Mouse (Mus musculus) right cerebral cortex, postnatal 10 days (tissue): ENCODE results near the gene Rab40b.
A peak's percentile ranks its signal among the peaks of the same experiment; 100 is the strongest.
"Not testable (repeated sequence)": the region's sequence is repeated elsewhere in the genome, so short reads cannot be mapped to it uniquely, and the experiment has no call there.

ENCODE experiments used
- DNase-seq, 2 experiments: peaks; one replicate each; pipeline ENCODE4 v3.0.0; 2021; ENCODE audit warnings: low spot score in 2 of 2

Rab40b gene

DNA sequence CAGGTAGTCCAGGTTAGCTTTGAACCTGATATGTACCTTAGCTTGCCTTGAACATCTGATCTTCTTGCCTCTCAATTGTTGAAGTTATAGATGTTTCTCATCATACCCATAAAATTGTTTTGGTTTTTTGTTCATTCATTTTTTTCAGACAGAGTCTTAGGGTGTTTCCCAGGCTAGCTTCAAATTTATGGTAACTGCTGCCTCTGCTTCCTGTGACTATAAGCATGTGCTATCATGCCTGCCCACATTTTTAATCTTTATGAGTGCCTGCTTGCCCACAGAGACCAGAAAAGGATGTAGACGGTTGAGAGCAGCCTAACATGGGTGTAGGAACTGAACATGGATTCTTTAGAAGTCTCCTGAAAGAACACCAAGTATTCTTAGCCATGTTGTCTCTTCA, 19.3 kb downstream of the Rab40b start:
- DNase-seq: no peak

DNA sequence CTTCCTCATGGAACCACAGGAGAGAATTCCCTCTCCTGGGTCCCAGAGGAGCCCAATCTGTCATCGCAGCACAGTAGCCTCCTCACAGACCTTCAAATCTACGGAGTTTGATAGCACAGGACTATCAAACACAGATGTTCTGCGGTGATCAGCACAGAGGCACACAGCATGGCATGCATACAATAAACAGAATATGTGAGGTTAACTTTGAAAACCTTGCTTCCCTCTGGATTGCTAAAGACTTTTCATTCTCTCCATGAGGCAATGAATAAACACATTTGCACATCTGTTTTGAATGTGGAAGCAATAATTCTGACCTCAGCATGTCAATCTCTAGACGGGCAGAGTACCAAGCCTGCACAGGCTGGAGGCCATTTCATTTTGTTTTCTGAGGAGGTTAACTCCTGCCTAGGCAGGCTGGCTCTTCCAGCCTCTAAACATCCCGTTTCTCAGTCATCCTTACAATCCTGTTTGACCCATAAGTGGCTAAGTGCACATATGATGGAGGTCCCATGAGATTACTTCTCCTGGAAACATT, 20.8 kb downstream of the Rab40b start:
- no peak for DNase-seq

- no peak for DNase-seq
Measured at GRCm38 (mm10) chr11:121362212-121362611, 25.8 kb downstream of the Rab40b start.

DNA sequence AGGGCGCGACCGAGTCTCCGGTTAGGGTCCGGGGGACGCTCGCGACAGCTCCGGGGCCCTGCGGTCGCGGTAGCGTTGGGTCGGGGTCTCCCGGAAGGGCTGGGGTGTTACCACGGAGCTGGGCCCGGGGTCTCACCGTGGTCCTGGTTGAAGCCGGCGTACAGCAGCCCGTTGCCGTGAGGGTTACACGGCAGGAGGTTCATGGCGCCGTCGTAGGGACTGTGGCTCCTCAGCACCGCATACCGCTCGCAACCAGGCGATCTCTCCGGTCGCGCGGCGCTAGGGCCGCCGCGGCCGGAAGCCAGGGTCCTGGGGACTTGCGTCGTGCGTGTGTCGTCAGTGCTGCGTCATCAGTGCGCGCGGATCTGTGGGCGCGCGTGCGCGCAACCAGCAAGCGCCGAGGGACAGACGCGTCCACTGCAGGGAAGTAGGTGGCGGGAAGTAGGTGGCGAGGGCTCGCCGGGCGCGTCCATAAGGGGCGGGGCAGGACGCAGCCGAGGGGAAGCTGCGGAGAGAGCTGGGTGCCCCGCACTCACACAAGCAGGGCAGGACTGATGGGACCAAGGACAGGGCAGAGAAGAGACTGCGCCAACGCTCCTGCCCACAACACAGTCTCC, 33.9 kb downstream of the Rab40b start, which contains the start of gene Wdr45b:
Gene Wdr45b, minus strand, starts transcription at position 355 of the 617 bp plus-strand sequence.
- peak; percentile 98 to 99 for DNase-seq

GRCm38 (mm10) chr11:121353326-121354090, 34.5 kb downstream of the Rab40b start:
- peak; percentile 49 to 55 for DNase-seq

- not testable (repeated sequence) for DNase-seq
Measured at GRCm38 (mm10) chr11:121348727-121349126, 39.3 kb downstream of the Rab40b start.

- no peak for DNase-seq
Measured at GRCm38 (mm10) chr11:121348166-121348565, 39.9 kb downstream of the Rab40b start.

DNA sequence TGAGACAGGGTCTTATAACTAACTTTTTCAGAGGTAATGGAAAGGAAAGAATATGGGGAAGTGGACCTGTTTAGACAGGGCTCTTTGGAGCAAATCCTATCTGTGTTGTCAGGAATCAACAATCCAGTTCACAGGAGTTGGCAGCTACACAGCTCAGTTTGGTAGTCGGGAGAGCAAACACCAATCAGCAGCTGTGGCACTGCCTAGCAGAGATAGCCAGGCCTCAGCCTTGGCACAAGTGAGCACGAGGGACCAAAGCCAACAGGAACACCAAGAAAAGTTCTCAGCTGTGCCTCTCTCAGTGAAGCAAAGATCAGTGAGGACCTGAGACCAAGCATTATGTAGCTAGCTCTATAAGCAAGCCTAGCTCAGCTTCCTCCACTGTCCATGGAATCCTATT, 41.0 kb downstream of the Rab40b start:
- DNase-seq: no peak

DNA sequence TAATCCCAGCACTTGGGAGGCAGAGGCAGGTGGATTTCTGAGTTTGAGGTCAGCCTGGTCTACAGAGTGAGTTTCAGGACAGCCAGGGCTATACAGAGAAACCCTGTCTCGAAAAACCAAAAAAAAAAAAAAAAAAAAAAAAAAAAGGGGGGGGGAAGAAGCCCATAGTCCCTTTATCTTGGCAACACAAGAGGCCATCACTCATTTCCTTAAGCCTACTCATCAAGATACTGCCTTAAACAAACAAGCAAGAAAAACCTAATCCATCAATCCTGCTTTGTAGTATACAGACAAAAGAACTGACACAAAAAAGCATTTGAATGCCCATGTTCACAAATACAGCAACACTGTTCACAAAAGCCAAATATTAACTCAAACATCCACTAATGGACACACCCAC, 45.6 kb downstream of the Rab40b start:
- not testable (repeated sequence) for DNase-seq

GRCm38 (mm10) chr11:121340287-121340686, 47.8 kb downstream of the Rab40b start:
- no peak for DNase-seq

DNA sequence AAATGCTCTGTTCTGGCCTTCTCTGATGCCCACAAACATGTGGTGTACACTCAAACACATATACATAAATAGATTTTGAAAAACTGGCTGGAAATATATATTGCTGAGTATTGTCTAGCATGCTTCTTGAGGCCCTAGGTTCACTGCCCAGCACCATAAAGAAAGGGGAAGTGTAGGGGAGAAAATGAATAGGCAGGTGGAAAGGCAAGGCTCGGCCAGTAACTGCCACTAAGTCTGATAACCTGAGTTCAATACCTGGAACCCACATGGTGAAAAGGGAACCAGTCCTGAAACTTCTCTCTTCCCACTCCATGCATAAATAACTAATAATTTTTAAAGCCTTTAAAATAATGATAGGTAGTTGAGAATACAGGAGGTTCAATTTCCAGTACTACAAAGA, 48.4 kb downstream of the Rab40b start:
- DNase-seq: no peak

DNA sequence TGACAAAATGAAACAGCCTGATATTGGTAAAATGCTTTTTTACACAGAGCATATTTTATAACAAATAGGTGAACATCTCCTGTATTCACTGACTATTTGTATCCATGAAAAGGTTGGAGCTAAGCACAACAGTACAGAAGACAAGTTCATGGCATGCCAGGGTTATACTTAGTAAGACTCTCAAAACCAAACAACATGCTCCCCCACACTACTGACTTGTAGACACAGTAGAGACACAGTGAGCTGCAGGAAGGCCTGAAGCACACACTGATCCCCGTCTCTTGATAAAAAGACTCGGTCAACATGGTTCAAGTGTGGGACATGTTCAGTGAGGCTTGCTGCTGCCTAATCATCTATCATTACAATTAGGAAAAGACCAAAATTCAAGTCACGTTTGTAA, 56.4 kb downstream of the Rab40b start:
- DNase-seq: no peak

GRCm38 (mm10) chr11:121328619-121329018, 59.4 kb downstream of the Rab40b start:
- no peak for DNase-seq

DNA sequence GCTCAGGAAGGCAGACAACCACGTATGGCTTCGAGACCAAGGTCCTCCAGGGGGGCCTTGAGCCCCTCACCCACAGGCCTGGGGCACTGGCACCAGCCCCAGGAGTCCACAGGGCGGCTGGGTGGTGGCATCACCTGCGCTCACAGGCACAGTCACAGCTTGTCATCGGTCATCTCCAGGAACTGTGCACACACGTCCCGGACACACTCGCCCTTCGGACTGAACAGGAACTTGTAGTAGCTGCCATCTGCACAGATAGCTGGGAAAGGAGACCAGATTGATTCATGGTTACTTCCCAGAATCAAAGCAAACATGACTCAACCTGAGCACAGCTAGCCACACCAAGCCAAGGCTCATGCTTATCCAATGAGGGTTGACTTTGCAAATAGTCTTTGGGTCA, 59.8 kb downstream of the Rab40b start:
- DNase-seq: no peak

DNA sequence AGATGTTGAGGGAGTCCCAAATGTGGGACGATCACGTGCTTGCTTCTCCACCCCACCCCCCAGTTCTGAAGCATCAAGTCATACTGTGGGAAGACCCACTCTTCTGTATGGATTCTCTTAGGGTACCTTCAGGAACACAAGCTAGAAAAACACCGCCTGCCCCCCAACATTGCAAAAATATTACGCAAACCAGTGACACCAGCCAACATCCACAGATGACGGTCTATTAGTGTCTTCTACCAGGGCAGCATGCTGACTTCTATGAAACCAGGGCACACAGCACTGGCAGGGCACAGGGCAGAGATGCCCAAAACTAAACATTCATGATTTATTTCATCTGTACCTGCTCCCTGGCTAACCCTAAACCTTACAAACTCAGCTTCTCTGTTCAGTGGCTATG, 61.4 kb downstream of the Rab40b start:
- no peak for DNase-seq

DNA sequence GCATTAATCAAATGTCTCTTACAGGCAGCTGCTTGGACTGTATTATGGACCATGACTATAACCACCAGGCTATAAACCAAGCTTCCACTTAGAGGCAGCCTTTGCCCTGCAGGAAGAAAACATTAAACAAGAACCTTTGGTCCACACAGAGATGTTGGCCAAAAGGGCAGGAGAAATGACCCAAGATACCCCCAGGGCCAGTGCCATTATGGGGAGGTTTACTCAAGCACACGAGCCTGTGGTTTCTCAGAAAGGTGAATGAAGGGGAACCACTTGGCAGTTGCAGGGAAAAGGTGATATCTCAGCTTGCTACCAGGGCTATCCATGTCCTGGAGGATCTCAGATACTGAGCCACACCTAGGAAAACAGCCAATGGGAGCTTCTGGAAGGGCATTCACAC, 62.0 kb downstream of the Rab40b start:
- no peak for DNase-seq

GRCm38 (mm10) chr11:121307712-121308111, 80.3 kb downstream of the Rab40b start:
- not testable (repeated sequence) for DNase-seq

DNA sequence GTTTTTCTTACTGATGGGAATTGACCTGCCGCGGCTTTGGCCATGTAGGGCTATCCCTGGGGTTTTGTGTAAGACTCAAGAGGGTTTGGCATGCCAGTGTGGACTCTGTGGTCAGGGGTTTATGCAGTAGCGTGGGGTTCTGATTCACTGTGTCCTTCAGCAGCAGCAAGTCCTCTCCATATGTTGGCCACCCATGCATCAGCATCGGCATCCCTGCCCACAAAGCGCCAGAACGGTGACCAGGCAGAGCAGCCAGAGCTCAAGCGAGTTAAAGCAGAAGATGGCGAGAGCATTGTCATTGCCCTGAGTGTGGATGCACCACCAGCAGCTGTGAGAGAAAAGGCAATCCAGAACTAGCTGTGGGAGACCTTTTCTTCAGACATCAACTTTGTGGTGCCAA, 81.4 kb downstream of the Rab40b start:
- DNase-seq: no peak
